Mouse (Mus musculus): Measurements from ENCODE around the gene Plch1.

Gene Plch1

GRCm38 (mm10) chr3:63899309-63899695 is at the start of gene Plch1:
Plch1 (minus strand) TSS chr3:63899472.
- DNase-seq (ENCODE audit: low spot score): no peak

GRCm38 (mm10) chr3:63941204-63941850 is 42.1 kb upstream of the Plch1 start:
- peak; percentile 34 for DNase-seq (ENCODE audit: low spot score)

- DNase-seq (ENCODE audit: low spot score): no peak
Measured at GRCm38 (mm10) chr3:63938928-63939327, 39.7 kb upstream of the Plch1 start.

- DNase-seq (ENCODE audit: low spot score): peak; percentile 80
Measured at GRCm38 (mm10) chr3:63928878-63929859, 29.9 kb upstream of the Plch1 start, which contains the start of gene E130311K13Rik. E130311K13Rik (minus strand) TSS chr3:63929472.

GRCm38 (mm10) chr3:63919634-63920033 is 20.4 kb upstream of the Plch1 start:
- no peak for DNase-seq (ENCODE audit: low spot score)

- DNase-seq (ENCODE audit: low spot score): no peak
Measured at GRCm38 (mm10) chr3:63910301-63910700, 11.0 kb upstream of the Plch1 start.

- DNase-seq (ENCODE audit: low spot score): no peak
Measured at GRCm38 (mm10) chr3:63905241-63905640, 6.0 kb upstream of the Plch1 start.

- DNase-seq (ENCODE audit: low spot score): no peak
Measured at GRCm38 (mm10) chr3:63904157-63904556, 4.9 kb upstream of the Plch1 start.

GRCm38 (mm10) chr3:63900021-63900571 is 824 bp upstream of the Plch1 start:
- no peak for DNase-seq (ENCODE audit: low spot score)

GRCm38 (mm10) chr3:63898581-63899308 is 527 bp downstream of the Plch1 start:
- peak; percentile 40 for DNase-seq (ENCODE audit: low spot score)

GRCm38 (mm10) chr3:63897177-63897576 is 2.1 kb downstream of the Plch1 start:
- DNase-seq (ENCODE audit: low spot score): no peak

GRCm38 (mm10) chr3:63896303-63896702 is 3.0 kb downstream of the Plch1 start:
- DNase-seq (ENCODE audit: low spot score): no peak

- DNase-seq (ENCODE audit: low spot score): no peak
Measured at GRCm38 (mm10) chr3:63895786-63896185, 3.5 kb downstream of the Plch1 start.

- no peak for DNase-seq (ENCODE audit: low spot score)
Measured at GRCm38 (mm10) chr3:63893677-63894076, 5.6 kb downstream of the Plch1 start.

- no peak for DNase-seq (ENCODE audit: low spot score)
Measured at GRCm38 (mm10) chr3:63892154-63892553, 7.1 kb downstream of the Plch1 start.

GRCm38 (mm10) chr3:63881065-63881464 is 18.2 kb downstream of the Plch1 start:
- no peak for DNase-seq (ENCODE audit: low spot score)

- DNase-seq (ENCODE audit: low spot score): no peak
Measured at GRCm38 (mm10) chr3:63878995-63879666, 20.1 kb downstream of the Plch1 start.

- DNase-seq (ENCODE audit: low spot score): no peak
Measured at GRCm38 (mm10) chr3:63872818-63873217, 26.5 kb downstream of the Plch1 start.

- no peak for DNase-seq (ENCODE audit: low spot score)
Measured at GRCm38 (mm10) chr3:63871249-63871648, 28.0 kb downstream of the Plch1 start.

GRCm38 (mm10) chr3:63868285-63868684 is 31.0 kb downstream of the Plch1 start:
- DNase-seq (ENCODE audit: low spot score): peak; percentile 24

- no peak for DNase-seq (ENCODE audit: low spot score)
Measured at GRCm38 (mm10) chr3:63865069-63865468, 34.2 kb downstream of the Plch1 start.

Data from left cerebral cortex, adult 11 months (tissue).